Mouse (Mus musculus): ENCODE results near the gene Dennd1a.

DNA sequence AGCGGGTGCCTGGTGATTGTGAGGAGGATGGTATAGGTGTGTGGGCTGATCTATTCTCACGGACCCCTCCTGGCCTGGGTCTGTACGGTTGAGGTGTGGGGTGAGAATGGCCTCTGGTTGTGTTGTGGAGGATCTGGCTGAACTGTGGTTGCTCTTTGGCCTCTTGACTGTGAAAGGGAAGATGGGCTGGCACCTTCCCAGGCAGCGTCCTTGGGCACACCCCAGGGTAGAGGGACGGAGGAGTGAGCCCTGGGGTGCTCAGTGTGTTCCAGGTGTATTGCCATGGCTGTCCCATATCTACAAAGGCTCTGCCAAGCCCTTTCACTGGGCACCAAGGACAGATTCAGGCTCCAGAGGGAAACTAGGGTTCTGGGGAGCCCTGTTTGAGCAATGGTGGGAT lies 498.2 kb downstream of the Dennd1a start:
- no peak for TF ChIP-seq CTCF (conservative IDR thresholded peaks at IDR 0.05; ENCODE audit: low read length)
- no peak for TF ChIP-seq POU5F1 (IDR thresholded peaks at IDR 0.05; ENCODE audit: borderline replicate concordance, low read length)
- TF ChIP-seq NANOG (IDR thresholded peaks at IDR 0.05; ENCODE audit: borderline replicate concordance, low read length) = no peak
